Mouse (Mus musculus) lung, embryonic 14.5 days (tissue): ENCODE measurements around the gene P4hb. TPM values are rescaled to one million over a fixed set of nuclear protein-coding genes. Genes with fewer than 3 reads are reported as not detected.
A peak's percentile ranks its signal among the peaks of the same experiment; 100 is the strongest.

Experiments
- ATAC-seq: fragments of 200-750 bp; cut with Nextera tagmentation; 2 replicates; pipeline ENCODE4 v1.8.0; 2017; ENCODE audit warnings: mild to moderate bottlenecking, moderate TSS enrichment, moderate library complexity; ENCODE audit not compliant: insufficient read depth
- DNase-seq: peaks from one replicate; pipeline ENCODE4 v3.0.0-alpha.2; 2015
- H3K27ac ChIP-seq: fragments of 300-500 bp; sonication (generic); 2 replicates; pipeline ENCODE4 v1.5.1; 2014; ENCODE audit warnings: low read depth, mild to moderate bottlenecking, moderate library complexity
- H3K27me3 ChIP-seq: fragments of 300-500 bp; sonication (generic); 2 replicates; pipeline ENCODE4 v1.6.1; 2014; ENCODE audit warnings: low read length, control low read depth; ENCODE audit not compliant: insufficient read depth
- H3K36me3 ChIP-seq: fragments of 300-500 bp; sonication (generic); 2 replicates; pipeline ENCODE4 v1.6.1; 2014; ENCODE audit warnings: control low read depth; ENCODE audit not compliant: insufficient read depth
- H3K4me1 ChIP-seq: fragments of 300-500 bp; sonication (generic); 2 replicates; pipeline ENCODE4 v1.6.1; 2014; ENCODE audit warnings: antibody characterized with exemption, control low read depth; ENCODE audit not compliant: insufficient read depth
- H3K4me2 ChIP-seq: fragments of 300-500 bp; sonication (generic); 2 replicates; pipeline ENCODE4 v1.6.1; 2014; ENCODE audit warnings: mild to moderate bottlenecking
- H3K4me3 ChIP-seq: fragments of 300-500 bp; sonication (generic); 2 replicates; pipeline ENCODE4 v1.5.1; 2014; ENCODE audit warnings: low read depth, low read length
- H3K9ac ChIP-seq: fragments of 300-500 bp; sonication (generic); 2 replicates; pipeline ENCODE4 v1.6.1; 2014
- H3K9me3 ChIP-seq: fragments of 300-500 bp; sonication (generic); 2 replicates; pipeline ENCODE4 v1.6.1; 2016; ENCODE audit warnings: low read depth, low read length, control low read depth
- CTCF ChIP-seq: IDR thresholded peaks from 2 replicates; pipeline ENCODE4 v1.5.1; 2016; ENCODE audit warnings: antibody characterized with exemption, low read depth
- WGBS: fragments of 180-500 bp; shearing (Covaris S2); extraction: QIAGEN DNeasy Blood & Tissue Kit; methylation state at CpG from one replicate; pipeline ENCODE4 v1.1.7; 2014; 5-methylcytosine and 5-hydroxymethylcytosine counted together
- polyA plus RNA-seq: library from polyadenylated mRNA; unstranded; fragments of >200 nt; fragmentation: Nextera tagmentation; extraction: Ambion mirVana; gene quantifications from 2 replicates; pipeline ENCODE4 v1.2.1, GENCODE M21; 2014

P4hb gene
- polyA plus RNA-seq, 1 experiment from 2014 or later, result 872 TPM

DNA sequence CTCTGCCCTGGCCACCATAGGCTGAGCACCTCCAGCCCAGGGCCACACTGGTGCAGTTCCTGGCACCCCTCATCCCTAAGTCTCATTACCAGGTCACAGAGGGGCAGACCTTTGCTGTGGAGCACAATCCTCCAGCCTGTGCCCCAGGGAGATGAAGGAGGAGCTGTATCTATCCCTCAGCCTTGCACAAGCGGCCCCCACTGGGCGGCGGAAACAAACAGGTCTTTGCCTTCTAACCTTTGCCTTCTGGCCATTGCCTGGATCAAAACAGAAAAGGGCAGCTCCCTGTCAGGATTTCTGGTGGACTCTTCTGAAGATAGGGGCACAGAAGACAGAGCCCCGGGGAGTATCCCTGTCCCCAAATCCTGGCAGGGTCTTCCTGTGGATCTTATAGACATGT, 44.1 kb downstream of the P4hb start:
- Histone ChIP-seq H3K27ac (no peak overlapping the region), H3K4me1 (no peaks in the 10 kb centered on the region), H3K9me3 (no peaks in the 10 kb centered on the region), H3K36me3 (no peaks in the 10 kb centered on the region), H3K4me3 (no peak overlapping the region), H3K9ac (no peak overlapping the region), H3K4me2 (no peak overlapping the region), H3K27me3 (peaks cover 54% of the 10 kb centered on the region)
- no peak for TF ChIP-seq CTCF
- ATAC-seq (no peak), DNase-seq (no peak)
- 51% methylated on average over 4 of the region's 4 CpGs for WGBS

DNA sequence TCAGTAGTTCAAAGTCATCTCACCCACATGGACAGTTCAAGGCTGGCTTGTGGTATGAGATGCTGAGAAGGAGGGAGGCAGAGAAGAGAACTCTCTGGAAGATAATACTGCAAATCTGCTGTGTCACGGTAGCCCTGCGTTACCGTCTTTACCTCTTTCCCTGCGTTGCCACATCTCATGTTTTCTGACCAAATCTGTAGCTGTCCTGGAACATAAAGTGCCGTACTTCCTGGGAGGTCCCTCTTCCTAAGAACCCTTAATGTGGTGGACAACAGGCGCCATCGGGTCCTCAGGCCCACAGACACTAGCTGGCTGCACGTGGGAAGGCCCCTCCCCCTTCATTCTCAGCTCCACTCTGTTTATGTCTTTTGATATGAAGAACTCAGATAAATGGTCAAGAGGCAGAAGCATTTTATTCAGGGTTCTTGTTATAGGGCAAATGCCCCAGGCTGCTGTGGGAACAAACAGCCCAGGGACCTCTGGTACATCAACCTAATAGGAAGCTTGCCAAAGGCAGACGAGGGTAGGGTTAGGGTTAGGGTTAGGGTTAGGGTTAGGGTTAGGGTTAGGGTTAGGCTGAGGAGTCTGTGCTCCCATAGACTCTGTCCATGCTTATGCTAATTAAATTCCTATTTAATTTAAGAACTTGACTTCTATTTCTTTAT, 45.2 kb downstream of the P4hb start:
- no peak overlapping the region for H3K27ac ChIP-seq
- H3K4me1 ChIP-seq, result no peaks in the 10 kb centered on the region
- H3K4me3 ChIP-seq, result no peak overlapping the region
- DNase-seq, result no peak
- peaks cover 46% of the 10 kb centered on the region for H3K27me3 ChIP-seq
- H3K4me2 ChIP-seq, result no peak overlapping the region
- no peaks in the 10 kb centered on the region for H3K36me3 ChIP-seq
- no peaks in the 10 kb centered on the region for H3K9me3 ChIP-seq
- WGBS, result 48% methylated on average over 9 of the region's 9 CpGs
- ATAC-seq, result no peak
- no peak for TF ChIP-seq CTCF
- no peak overlapping the region for H3K9ac ChIP-seq

DNA sequence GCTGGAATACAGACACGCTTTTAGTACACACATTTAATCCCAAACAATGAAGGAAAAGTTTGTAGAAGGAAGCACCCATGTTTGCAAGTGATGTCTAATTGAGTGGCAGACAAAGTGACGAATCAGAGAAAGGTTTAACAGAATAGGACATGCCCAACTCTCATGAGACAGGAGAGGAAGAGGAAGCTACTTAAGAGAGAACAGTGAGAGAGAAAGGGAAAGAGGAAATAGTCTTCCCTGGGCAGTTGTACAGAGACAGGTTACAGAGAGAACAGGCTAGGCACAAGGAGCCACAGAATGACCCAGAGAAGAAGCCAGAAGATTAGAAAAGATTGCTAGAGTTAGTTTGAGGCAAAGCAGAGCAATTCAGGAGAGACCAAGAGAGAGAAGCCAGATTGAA, 47.1 kb downstream of the P4hb start:
- no peak for DNase-seq
- TF ChIP-seq CTCF, result no peak
- Histone ChIP-seq H3K27me3 (peaks cover 27% of the 10 kb centered on the region), H3K4me1 (no peaks in the 10 kb centered on the region), H3K27ac (no peak overlapping the region), H3K9ac (no peak overlapping the region), H3K9me3 (no peaks in the 10 kb centered on the region), H3K4me2 (no peak overlapping the region), H3K36me3 (no peaks in the 10 kb centered on the region), H3K4me3 (no peak overlapping the region)
- ATAC-seq, result no peak
- 76% methylated on average over 2 of the region's 2 CpGs for WGBS

DNA sequence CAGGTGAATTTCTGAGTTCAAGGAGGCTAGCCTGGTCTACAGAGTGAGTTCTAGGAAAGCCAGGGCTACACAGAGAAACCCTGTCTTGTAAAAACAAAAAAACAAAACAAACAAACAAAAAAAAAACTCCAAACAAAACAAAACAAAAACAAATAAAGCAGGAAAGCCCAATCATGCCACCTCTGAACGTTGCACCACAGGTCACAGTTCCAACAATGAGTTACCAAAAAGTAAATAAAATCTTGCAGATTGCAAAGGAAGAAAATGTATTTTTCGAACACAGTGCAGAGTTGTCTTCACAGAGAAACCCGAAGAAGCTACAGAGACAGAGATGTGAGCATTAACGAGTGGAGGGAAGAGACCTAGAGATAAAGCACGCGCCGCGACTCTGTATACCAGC, 50.5 kb downstream of the P4hb start:
- Histone ChIP-seq H3K9me3 (no peaks in the 10 kb centered on the region), H3K4me2 (no peak overlapping the region), H3K4me1 (0 out of 2 replicates have a peak, but pooled peaks cover 4% of the 10 kb centered on the region), H3K27ac (no peak overlapping the region), H3K27me3 (no peaks in the 10 kb centered on the region), H3K4me3 (no peak overlapping the region), H3K9ac (no peak overlapping the region), H3K36me3 (no peaks in the 10 kb centered on the region)
- WGBS, result 80% methylated on average over 8 of the region's 8 CpGs
- no peak for ATAC-seq
- no peak for TF ChIP-seq CTCF
- no peak for DNase-seq

DNA sequence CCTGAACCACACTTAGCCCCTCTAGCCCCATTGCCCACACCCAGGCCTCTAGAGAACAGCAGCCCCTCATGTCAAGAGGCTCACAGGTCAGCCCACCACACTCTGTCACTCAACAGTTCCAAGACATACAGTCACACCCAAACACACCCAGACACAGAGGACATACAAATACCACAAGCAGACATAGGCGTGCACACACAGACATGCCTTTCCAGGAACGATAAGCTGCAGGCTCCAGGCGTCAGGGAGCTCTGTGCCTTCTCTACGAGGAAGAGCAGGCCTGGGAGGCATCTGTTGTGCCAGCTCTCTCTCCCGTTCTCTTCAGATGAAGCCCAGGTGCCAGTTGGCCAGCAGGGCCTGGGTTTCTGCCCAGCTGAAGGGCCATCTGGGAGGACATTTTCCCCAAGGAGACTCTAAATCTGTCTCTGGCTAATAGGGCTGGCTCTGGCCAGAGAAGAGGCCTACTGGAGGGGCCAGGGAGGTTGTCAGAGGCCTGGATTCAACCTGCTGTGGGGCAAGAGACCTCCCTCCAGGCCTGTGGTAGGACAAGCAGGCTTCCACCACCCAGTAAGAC, 52.0 kb downstream of the P4hb start:
- Histone ChIP-seq H3K36me3 (no peaks in the 10 kb centered on the region), H3K4me1 (0 out of 2 replicates have a peak, but pooled peaks cover 4% of the 10 kb centered on the region), H3K27me3 (no peaks in the 10 kb centered on the region), H3K27ac (no peak overlapping the region), H3K4me2 (no peak overlapping the region), H3K9me3 (no peaks in the 10 kb centered on the region), H3K9ac (no peak overlapping the region), H3K4me3 (no peak overlapping the region)
- WGBS, result 68% methylated on average over 5 of the region's 5 CpGs
- TF ChIP-seq CTCF, result no peak
- no peak for DNase-seq
- ATAC-seq, result no peak

DNA sequence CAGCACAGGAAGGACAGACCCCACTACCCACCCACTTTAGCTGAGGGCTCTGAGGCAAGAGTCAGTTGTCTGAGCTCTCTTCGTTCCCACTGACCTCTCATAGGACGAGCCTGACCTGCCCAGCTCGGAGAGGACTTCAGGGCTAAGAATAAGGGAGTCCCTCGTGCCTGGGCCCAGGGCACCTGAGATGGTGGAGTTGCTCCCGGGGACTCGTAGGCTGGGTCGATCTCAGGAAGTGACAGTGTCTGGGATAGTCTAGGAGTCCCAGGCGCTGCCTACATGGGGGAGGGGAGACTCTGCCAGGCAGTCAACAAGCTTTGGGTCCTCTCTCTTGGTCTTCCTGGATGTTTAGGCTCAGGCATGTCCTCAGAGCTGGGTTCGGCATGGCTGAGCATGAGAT, 52.6 kb downstream of the P4hb start:
- no peak for DNase-seq
- Histone ChIP-seq H3K4me2 (no peak overlapping the region), H3K4me3 (no peak overlapping the region), H3K4me1 (0 out of 2 replicates have a peak, but pooled peaks cover 4% of the 10 kb centered on the region), H3K27me3 (no peaks in the 10 kb centered on the region), H3K9ac (0 out of 2 replicates have a peak overlapping the region, but pooled peaks have one; percentile 7), H3K27ac (no peak overlapping the region), H3K36me3 (no peaks in the 10 kb centered on the region), H3K9me3 (no peaks in the 10 kb centered on the region)
- ATAC-seq, result no peak
- TF ChIP-seq CTCF, result no peak
- 68% methylated on average over 9 of the region's 9 CpGs for WGBS

DNA sequence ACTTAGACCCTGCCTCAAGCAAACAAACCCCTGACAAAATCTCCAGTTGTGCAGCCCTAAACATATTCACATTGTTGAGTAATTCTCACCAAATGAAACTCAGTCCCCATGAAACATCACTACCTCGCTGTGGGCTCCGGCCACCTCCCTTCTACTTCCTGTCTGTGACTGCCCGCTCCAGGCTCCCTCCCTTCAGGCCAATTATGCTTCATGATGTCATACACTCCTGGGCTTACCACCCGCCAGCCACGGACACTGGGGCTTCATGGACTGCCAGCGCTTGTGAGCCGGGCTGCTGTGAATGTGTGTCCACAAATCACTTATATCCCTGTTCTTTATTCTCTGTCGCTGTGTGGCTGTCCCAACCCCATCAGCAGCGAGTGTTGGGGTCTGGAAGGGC, 53.3 kb downstream of the P4hb start:
- H3K9ac ChIP-seq, result peak overlapping the region; percentile 7; the same call in 1 of the 2 replicates
- H3K4me3 ChIP-seq, result no peak overlapping the region
- 0 out of 2 replicates have a peak, but pooled peaks cover 4% of the 10 kb centered on the region for H3K4me1 ChIP-seq
- no peak for TF ChIP-seq CTCF
- WGBS, result 25% methylated on average over 9 of the region's 9 CpGs
- ATAC-seq (peak; percentile 60; the same call in 1 of the 2 replicates), DNase-seq (peak; percentile 63)
- no peaks in the 10 kb centered on the region for H3K9me3 ChIP-seq
- no peaks in the 10 kb centered on the region for H3K27me3 ChIP-seq
- H3K27ac ChIP-seq, result no peak overlapping the region; the same call in 1 of the 2 replicates
- H3K36me3 ChIP-seq, result no peaks in the 10 kb centered on the region
- peak overlapping the region; percentile 33; the same call in 1 of the 2 replicates for H3K4me2 ChIP-seq
